Mouse (Mus musculus): ENCODE results near the gene Zcchc24.

DNA sequence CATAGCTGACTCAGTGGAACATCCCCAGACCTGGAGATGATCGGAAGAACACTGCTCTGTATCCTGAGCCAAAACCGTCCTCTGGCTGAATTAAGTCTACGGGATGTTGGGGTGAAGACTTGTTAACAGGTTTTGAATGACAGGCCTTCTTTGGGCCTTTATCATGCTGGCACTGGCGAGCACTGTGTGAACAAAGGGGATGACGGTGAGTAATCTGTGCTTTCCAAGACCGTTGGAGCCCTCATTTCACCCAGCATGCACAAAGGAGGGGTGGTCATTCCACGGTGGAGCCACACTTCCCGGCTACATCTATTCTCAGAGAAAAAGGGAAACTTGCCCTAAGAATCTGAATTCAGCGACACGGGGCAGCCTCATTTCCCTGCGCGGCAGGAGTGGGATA lies 3.7 kb downstream of the Zcchc24 start:
- TF ChIP-seq CTCF (IDR thresholded peaks at IDR 0.05; ENCODE audit: borderline replicate concordance, insufficient read depth, low read length) = no peak
- TF ChIP-seq POLR2A (IDR thresholded peaks at IDR 0.05; ENCODE audit: low read depth, low read length) = no peak
